ENCODE assay signal across 11 mouse cellular contexts in genomic region chr1:51617502-51618251, GRCm38 (mm10).
DNase-seq lines count a peak whose midpoint lies in the region; ATAC-seq and TF ChIP-seq lines count a peak whose summit lies in the region.
"Had no signal": no experiment of that assay in that cellular context is flagged by ENCODE, and none has a peak within 500 bp of the region (broad histone marks: within the 10 kb centered on the region; RNA-seq: fewer than 3 reads in every experiment).

No protein-coding gene starts in this region.

- ATAC-seq in lung, embryonic 14.5 days (ENCODE audit: insufficient read depth): no peak
- peak; percentile 66; the same call in 1 of the 2 replicates for ATAC-seq in forebrain, embryonic 12.5 days (ENCODE audit: low FRiP score)
- ATAC-seq in neural tube, embryonic 12.5 days (ENCODE audit: low FRiP score, low read depth): peak; percentile 73
- ATAC-seq in erythroblast, adult 5-6 weeks (replicated peaks; ENCODE audit: low FRiP score, poor library complexity, severe bottlenecking): no peak
- ATAC-seq in megakaryocyte-erythroid progenitor cell, adult 5-6 weeks (replicated peaks; ENCODE audit: low FRiP score, low TSS enrichment, poor library complexity, severe bottlenecking): no peak
- ATAC-seq: intestine, postnatal 0 days had no signal

- H3K4me1 ChIP-seq in lung, embryonic 14.5 days (ENCODE audit: insufficient read depth): no peaks in the 10 kb centered on the region
- peaks cover 36% of the 10 kb centered on the region for H3K4me1 ChIP-seq in forebrain, embryonic 12.5 days
- peaks cover 20% of the 10 kb centered on the region for H3K4me1 ChIP-seq in neural tube, embryonic 12.5 days

- no peak overlapping the region for H3K27ac ChIP-seq in lung, embryonic 14.5 days (ENCODE audit: low read depth)
- H3K27ac ChIP-seq in forebrain, embryonic 12.5 days: peak overlapping the region; percentile 76
- peak overlapping the region; percentile 50; the same call in 1 of the 2 replicates for H3K27ac ChIP-seq in neural tube, embryonic 12.5 days
- H3K27ac ChIP-seq: macrophage had no signal

- TF ChIP-seq CTCF in lung, embryonic 14.5 days (IDR thresholded peaks at IDR 0.05; ENCODE audit: low read depth): no peak

- 48% methylated on average over 13 of the region's 13 CpGs for WGBS in lung, embryonic 14.5 days
- WGBS in forebrain, embryonic 12.5 days: 21% methylated on average over 13 of the region's 13 CpGs
- WGBS in neural tube, embryonic 12.5 days: 16% methylated on average over 13 of the region's 13 CpGs

- no peak overlapping the region for H3K9ac ChIP-seq in lung, embryonic 14.5 days
- H3K9ac ChIP-seq in forebrain, embryonic 12.5 days: peak overlapping the region; percentile 4; the same call in 1 of the 2 replicates
- no peak overlapping the region for H3K9ac ChIP-seq in neural tube, embryonic 12.5 days

- H3K4me2 ChIP-seq in lung, embryonic 14.5 days: no peak overlapping the region
- H3K4me2 ChIP-seq in forebrain, embryonic 12.5 days: peak overlapping the region; percentile 19; the same call in 1 of the 2 replicates
- peak overlapping the region; percentile 28; the same call in 1 of the 2 replicates for H3K4me2 ChIP-seq in neural tube, embryonic 12.5 days (replicated peaks)

- H3K9me3 ChIP-seq in lung, embryonic 14.5 days (ENCODE audit: low read depth, low read length): no peaks in the 10 kb centered on the region
- H3K9me3 ChIP-seq in forebrain, embryonic 12.5 days: no peaks in the 10 kb centered on the region
- H3K9me3 ChIP-seq in neural tube, embryonic 12.5 days: no peaks in the 10 kb centered on the region

- H3K27me3 ChIP-seq in lung, embryonic 14.5 days (ENCODE audit: insufficient read depth, low read length): no peaks in the 10 kb centered on the region
- H3K27me3 ChIP-seq in forebrain, embryonic 12.5 days: peaks cover 6% of the 10 kb centered on the region
- H3K27me3 ChIP-seq in neural tube, embryonic 12.5 days (replicated peaks): no peaks in the 10 kb centered on the region

- DNase-seq in lung, embryonic 14.5 days: peak; percentile 15
- DNase-seq in lung, postnatal 4 days: no peak
- peak; percentile 49 for DNase-seq in kidney, postnatal 10 days
- no peak for DNase-seq in layer of hippocampus, postnatal 10 days (ENCODE audit: low spot score in 2 of 2)
- DNase-seq: adrenal gland, postnatal 25 days had no signal

- H3K36me3 ChIP-seq in lung, embryonic 14.5 days (ENCODE audit: insufficient read depth): no peaks in the 10 kb centered on the region
- H3K36me3 ChIP-seq in forebrain, embryonic 12.5 days (replicated peaks): no peaks in the 10 kb centered on the region
- no peaks in the 10 kb centered on the region for H3K36me3 ChIP-seq in neural tube, embryonic 12.5 days

- H3K4me3 ChIP-seq in lung, embryonic 14.5 days (ENCODE audit: low read depth, low read length): no peak overlapping the region
- H3K4me3 ChIP-seq in forebrain, embryonic 12.5 days (replicated peaks): no peak overlapping the region
- H3K4me3 ChIP-seq in neural tube, embryonic 12.5 days: no peak overlapping the region

Comparison
In these comparisons a context has a peak if more than half of its experiments do, and no peak if none do; other contexts are left out.
1. DNase-seq: peak in lung, embryonic 14.5 days (single experiment) and kidney, postnatal 10 days (single experiment); none in lung, postnatal 4 days (0 of 2) and layer of hippocampus, postnatal 10 days (0 of 2).
2. ATAC-seq: peak in forebrain, embryonic 12.5 days (single experiment) and neural tube, embryonic 12.5 days (single experiment); none in lung, embryonic 14.5 days (single experiment), erythroblast, adult 5-6 weeks (single experiment) and megakaryocyte-erythroid progenitor cell, adult 5-6 weeks (single experiment).